Mouse (Mus musculus): ENCODE results near the gene Tgif1. TPM values are rescaled to one million over a fixed set of nuclear protein-coding genes. Genes with fewer than 3 reads are reported as not detected.
A peak's percentile ranks its signal among the peaks of the same experiment; 100 is the strongest.
"Not testable (repeated sequence)": the region's sequence is repeated elsewhere in the genome, so short reads cannot be mapped to it uniquely, and the experiment has no call there.

Tgif1 gene
- total RNA-seq, 1 experiment, result 74.6 TPM

DNA sequence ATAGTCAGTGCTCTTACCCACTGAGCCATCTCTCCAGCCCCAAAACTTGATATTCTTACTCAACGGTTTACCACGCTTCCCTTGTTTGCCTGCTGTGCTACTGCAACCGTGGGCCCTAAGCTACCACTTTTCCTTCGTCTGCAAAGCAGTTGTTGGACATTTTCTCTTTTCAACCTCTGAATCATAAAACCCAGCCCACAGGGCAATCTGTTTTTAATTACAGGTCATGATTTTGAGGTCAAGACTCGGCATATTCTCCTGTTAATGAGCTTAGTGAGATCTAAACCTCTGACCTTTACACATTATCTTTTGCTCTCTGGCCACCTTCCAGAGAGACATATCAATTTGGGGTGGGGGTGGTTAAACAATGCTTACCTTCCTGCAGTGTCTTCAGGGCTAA lies 14.8 kb downstream of the Tgif1 start:
- Histone ChIP-seq H3K36me3 (ENCODE audit: control insufficient read depth, insufficient read depth, low read length, poor library complexity, severe bottlenecking) (peaks cover 19% of the 10 kb centered on the region), H3K4me1 (ENCODE audit: control insufficient read depth in 2 of 2, insufficient read depth in 2 of 2, low read length in 2 of 2, poor library complexity in 1 of 2) (peaks cover 8 to 9% of the 10 kb centered on the region in 2 experiments; a peak in 3 of 4 replicates), H3K27ac (ENCODE audit: insufficient read depth, low read depth, low read length, poor library complexity, severe bottlenecking) (no peak overlapping the region; the same call in 1 of the 2 replicates), H3K9ac (ENCODE audit: insufficient read depth, low read depth, low read length, poor library complexity, severe bottlenecking) (no peak overlapping the region), H3K9me3 (ENCODE audit: control insufficient read depth, insufficient read depth, low read depth, low read length) (no peaks in the 10 kb centered on the region), H3K4me3 (ENCODE audit: insufficient read depth in 1 of 2, low read depth in 1 of 2, low read length in 2 of 2, poor library complexity in 1 of 2, severe bottlenecking in 1 of 2) (no peak overlapping the region)
- TF ChIP-seq CHD2 (IDR thresholded peaks at IDR 0.05; ENCODE audit: low read depth, low read length) (no peak), HCFC1 (IDR thresholded peaks at IDR 0.05; ENCODE audit: borderline replicate concordance, insufficient read depth, low read length) (no peak), ZNF384 (IDR thresholded peaks at IDR 0.05; ENCODE audit: low read depth, low read length) (no peak), MAFK (IDR thresholded peaks at IDR 0.05; ENCODE audit: insufficient read depth, low read depth, low read length) (no peak), ZC3H11A (IDR thresholded peaks at IDR 0.05; ENCODE audit: borderline replicate concordance, low read depth, low read length) (no peak)
- DNase-seq (ENCODE audit: low read depth, low spot score), result no peak
- in situ Hi-C loops (cut with MboI; ENCODE audit: low sequenced_read_pairs in 2 of 2, unreplicated experiment in 2 of 2), result no loop called here

DNA sequence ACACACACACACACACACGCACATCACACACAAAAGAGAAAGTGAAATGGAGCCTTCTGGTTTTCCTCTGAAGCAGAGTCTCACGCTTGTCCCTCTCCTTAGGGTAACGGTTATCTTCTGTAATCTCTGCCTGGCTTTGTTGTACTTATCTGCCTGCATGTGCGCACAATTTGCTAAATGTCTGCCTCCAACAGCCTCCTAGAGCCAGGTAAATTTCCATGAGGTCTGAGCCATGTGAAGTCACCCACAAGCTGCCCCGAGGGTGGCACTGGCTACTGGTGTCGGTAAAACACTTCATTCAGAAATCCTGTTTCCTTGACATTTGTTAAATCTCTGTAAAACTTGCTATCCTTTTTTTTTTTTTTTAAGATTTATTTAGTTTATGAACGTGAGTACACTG lies 15.3 kb downstream of the Tgif1 start:
- no peak for TF ChIP-seq ZNF384 (IDR thresholded peaks at IDR 0.05; ENCODE audit: low read depth, low read length)
- no peak for TF ChIP-seq HCFC1 (IDR thresholded peaks at IDR 0.05; ENCODE audit: borderline replicate concordance, insufficient read depth, low read length)
- TF ChIP-seq ZC3H11A (IDR thresholded peaks at IDR 0.05; ENCODE audit: borderline replicate concordance, low read depth, low read length), result no peak
- no peak for TF ChIP-seq CHD2 (IDR thresholded peaks at IDR 0.05; ENCODE audit: low read depth, low read length)
- TF ChIP-seq MAFK (IDR thresholded peaks at IDR 0.05; ENCODE audit: insufficient read depth, low read depth, low read length), result no peak
- Histone ChIP-seq H3K36me3 (ENCODE audit: control insufficient read depth, insufficient read depth, low read length, poor library complexity, severe bottlenecking) (peaks cover 18% of the 10 kb centered on the region), H3K4me3 (ENCODE audit: insufficient read depth in 1 of 2, low read depth in 1 of 2, low read length in 2 of 2, poor library complexity in 1 of 2, severe bottlenecking in 1 of 2) (no peak overlapping the region), H3K4me1 (ENCODE audit: control insufficient read depth in 2 of 2, insufficient read depth in 2 of 2, low read length in 2 of 2, poor library complexity in 1 of 2) (peaks cover 7 to 9% of the 10 kb centered on the region in 2 experiments; a peak in 3 of 4 replicates), H3K27ac (ENCODE audit: insufficient read depth, low read depth, low read length, poor library complexity, severe bottlenecking) (no peak overlapping the region), H3K9me3 (ENCODE audit: control insufficient read depth, insufficient read depth, low read depth, low read length) (no peaks in the 10 kb centered on the region), H3K9ac (ENCODE audit: insufficient read depth, low read depth, low read length, poor library complexity, severe bottlenecking) (peak overlapping the region; percentile 32; the same call in 1 of the 2 replicates)
- in situ Hi-C loops (cut with MboI; ENCODE audit: low sequenced_read_pairs in 2 of 2, unreplicated experiment in 2 of 2), result no loop called here
- no peak for DNase-seq (ENCODE audit: low read depth, low spot score)

DNA sequence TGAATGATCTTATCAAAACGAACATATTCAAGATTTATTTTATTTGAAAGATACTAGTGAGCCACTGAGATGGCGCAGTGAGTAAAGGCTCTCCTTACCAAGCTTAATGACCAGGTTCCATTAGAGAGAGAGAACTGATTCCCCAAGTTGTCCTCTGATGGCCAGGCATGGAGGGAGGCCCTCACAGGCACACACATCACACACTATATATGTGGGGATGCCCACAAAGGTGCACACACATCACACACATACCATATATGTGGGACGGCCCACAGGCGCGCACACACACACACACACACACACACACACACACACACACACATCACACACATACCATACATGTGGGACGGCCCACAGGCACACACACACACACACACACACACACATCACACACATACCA lies 15.9 kb downstream of the Tgif1 start:
- DNase-seq (ENCODE audit: low read depth, low spot score); H3K4me1 ChIP-seq (ENCODE audit: control insufficient read depth in 2 of 2, insufficient read depth in 2 of 2, low read length in 2 of 2, poor library complexity in 1 of 2); in situ Hi-C loops (cut with MboI; ENCODE audit: low sequenced_read_pairs in 2 of 2, unreplicated experiment in 2 of 2); H3K27ac ChIP-seq (ENCODE audit: insufficient read depth, low read depth, low read length, poor library complexity, severe bottlenecking); H3K4me3 ChIP-seq (ENCODE audit: insufficient read depth in 1 of 2, low read depth in 1 of 2, low read length in 2 of 2, poor library complexity in 1 of 2, severe bottlenecking in 1 of 2); H3K9ac ChIP-seq (ENCODE audit: insufficient read depth, low read depth, low read length, poor library complexity, severe bottlenecking); H3K9me3 ChIP-seq (ENCODE audit: control insufficient read depth, insufficient read depth, low read depth, low read length): not testable (repeated sequence)
- H3K36me3 ChIP-seq (ENCODE audit: control insufficient read depth, insufficient read depth, low read length, poor library complexity, severe bottlenecking), result peaks cover 17% of the 10 kb centered on the region

DNA sequence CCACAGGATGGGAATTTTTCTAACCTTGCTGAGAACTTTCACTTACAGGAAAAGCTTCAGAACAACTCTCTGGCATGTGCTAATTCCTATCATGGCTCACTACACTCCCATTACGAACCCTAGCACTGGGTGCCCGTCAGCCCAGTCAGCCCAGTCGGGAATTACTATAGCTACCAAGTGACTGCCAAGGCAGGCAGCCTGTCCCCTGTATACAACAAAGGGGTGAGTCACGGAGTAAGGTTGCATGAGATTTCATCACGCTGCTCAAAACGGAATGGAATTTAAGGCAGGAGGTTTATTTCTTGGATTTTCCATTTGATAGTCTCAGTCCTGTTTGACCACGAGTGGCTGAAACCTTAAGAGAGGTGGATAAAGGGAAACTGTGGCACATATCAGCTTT lies 16.5 kb downstream of the Tgif1 start:
- Histone ChIP-seq H3K4me1 (ENCODE audit: control insufficient read depth in 2 of 2, insufficient read depth in 2 of 2, low read length in 2 of 2, poor library complexity in 1 of 2) (peaks cover 6 to 9% of the 10 kb centered on the region in 2 experiments; a peak in 3 of 4 replicates), H3K4me3 (ENCODE audit: insufficient read depth in 1 of 2, low read depth in 1 of 2, low read length in 2 of 2, poor library complexity in 1 of 2, severe bottlenecking in 1 of 2) (peak overlapping the region in 1 of 2 experiments; percentile 60; a peak in 1 of 4 replicates), H3K27ac (ENCODE audit: insufficient read depth, low read depth, low read length, poor library complexity, severe bottlenecking) (peak overlapping the region; percentile 10; the same call in 1 of the 2 replicates), H3K36me3 (ENCODE audit: control insufficient read depth, insufficient read depth, low read length, poor library complexity, severe bottlenecking) (peaks cover 16% of the 10 kb centered on the region), H3K9ac (ENCODE audit: insufficient read depth, low read depth, low read length, poor library complexity, severe bottlenecking) (peak overlapping the region; percentile 30; the same call in 1 of the 2 replicates), H3K9me3 (ENCODE audit: control insufficient read depth, insufficient read depth, low read depth, low read length) (no peaks in the 10 kb centered on the region)
- in situ Hi-C loops (cut with MboI; ENCODE audit: low sequenced_read_pairs in 2 of 2, unreplicated experiment in 2 of 2), result no loop called here
- no peak for DNase-seq (ENCODE audit: low read depth, low spot score)
- TF ChIP-seq HCFC1 (IDR thresholded peaks at IDR 0.05; ENCODE audit: borderline replicate concordance, insufficient read depth, low read length) (no peak), ZNF384 (IDR thresholded peaks at IDR 0.05; ENCODE audit: low read depth, low read length) (no peak), MAFK (IDR thresholded peaks at IDR 0.05; ENCODE audit: insufficient read depth, low read depth, low read length) (no peak), ZC3H11A (IDR thresholded peaks at IDR 0.05; ENCODE audit: borderline replicate concordance, low read depth, low read length) (no peak), CHD2 (IDR thresholded peaks at IDR 0.05; ENCODE audit: low read depth, low read length) (no peak)
